Mouse (Mus musculus) thymus, adult 2 months (tissue): ENCODE data around the gene Kank1.

Experiments used
- CTCF ChIP-seq: fragments of 200-500 bp; IDR thresholded peaks from 2 replicates; pipeline ENCODE4 v1.5.1; 2012; ENCODE audit warnings: mild to moderate bottlenecking, control low read depth, low read length, moderate library complexity, borderline replicate concordance; ENCODE audit not compliant: control insufficient read depth, poor library complexity, insufficient read depth; ENCODE audit errors: extremely low read depth
- POLR2A ChIP-seq: fragments of 200-500 bp; IDR thresholded peaks from 2 replicates; pipeline ENCODE4 v1.6.1; 2012; ENCODE audit warnings: mild to moderate bottlenecking, low read length, control low read depth, moderate library complexity; ENCODE audit not compliant: control insufficient read depth, poor library complexity, insufficient read depth; ENCODE audit errors: extremely low read depth

- TF ChIP-seq CTCF: no peak
- TF ChIP-seq POLR2A: no peak
Measured at GRCm38 (mm10) chr19:25230975-25231334, 5.8 kb upstream of the Kank1 start.
